In genomic region chr9:102759581-102760001, GRCm38 (mm10) we compare ENCODE assay signal across 9 mouse cellular contexts. TPM values are rescaled to one million over a fixed set of nuclear protein-coding genes. Genes with fewer than 3 reads are reported as not detected.
A peak's percentile ranks its signal among the peaks of the same experiment; 100 is the strongest.
DNase-seq lines count a peak whose midpoint lies in the region; ATAC-seq and TF ChIP-seq lines count a peak whose summit lies in the region.
"Had no signal": no experiment of that assay in that cellular context is flagged by ENCODE, and none has a peak within 500 bp of the region (broad histone marks: within the 10 kb centered on the region; RNA-seq: fewer than 3 reads in every experiment).

No protein-coding gene starts in this region.

- no peaks in the 10 kb centered on the region for H3K27me3 ChIP-seq in heart, embryonic 13.5 days (replicated peaks)
- no peaks in the 10 kb centered on the region for H3K27me3 ChIP-seq in limb, embryonic 14.5 days (ENCODE audit: control insufficient read depth, insufficient read depth, low read length)

- intact Hi-C loops in heart, postnatal 36 days (cut with DNase I), result no loop called here

- TF ChIP-seq POLR2A in limb, embryonic 14.5 days (IDR thresholded peaks at IDR 0.05; ENCODE audit: borderline replicate concordance, extremely low read depth, insufficient read depth, insufficient read length), result no peak

- H3K4me1 ChIP-seq in heart, embryonic 13.5 days, result peaks cover 54% of the 10 kb centered on the region
- peaks cover 13% of the 10 kb centered on the region for H3K4me1 ChIP-seq in limb, embryonic 14.5 days (ENCODE audit: control insufficient read depth, insufficient read depth, low read length)

- H3K9ac ChIP-seq in heart, embryonic 13.5 days, result peak overlapping the region; percentile 42
- no peak overlapping the region for H3K9ac ChIP-seq in limb, embryonic 14.5 days (ENCODE audit: low read depth, low read length, severe bottlenecking)

- no peaks in the 10 kb centered on the region for H3K9me3 ChIP-seq in heart, embryonic 13.5 days
- H3K9me3 ChIP-seq in limb, embryonic 14.5 days (ENCODE audit: control insufficient read depth, low read length), result no peaks in the 10 kb centered on the region

- no peak for DNase-seq in heart, postnatal 36 days
- DNase-seq in 3T3-L1 (ENCODE audit: low read depth, low spot score), result peak; percentile 51
- DNase-seq in adrenal gland, postnatal 36 days, result peak; percentile 55 to 62
- no peak for DNase-seq in limb, embryonic 14.5 days (ENCODE audit: low spot score)
- no peak for DNase-seq in urinary bladder, adult 2 months (ENCODE audit: low spot score)
- no peak for DNase-seq in ovary, adult 18-20 months (ENCODE audit: low spot score)
- DNase-seq: thymus, adult 2 months had no signal

- WGBS in heart, embryonic 13.5 days, result 21% methylated on average over 5 of the region's 5 CpGs
- WGBS in limb, embryonic 14.5 days, result 34% methylated on average over 5 of the region's 5 CpGs

- no peak overlapping the region for H3K4me2 ChIP-seq in heart, embryonic 13.5 days
- no peak overlapping the region for H3K4me2 ChIP-seq in limb, embryonic 14.5 days (replicated peaks; ENCODE audit: low read depth, low read length, severe bottlenecking)

- H3K4me3 ChIP-seq in heart, embryonic 13.5 days, result no peak overlapping the region
- no peak overlapping the region for H3K4me3 ChIP-seq in limb, embryonic 14.5 days (replicated peaks; ENCODE audit: low read length)

- peak overlapping the region; percentile 88 for H3K27ac ChIP-seq in heart, embryonic 13.5 days (replicated peaks)
- peak overlapping the region; percentile 40; the same call in 1 of the 2 replicates for H3K27ac ChIP-seq in limb, embryonic 14.5 days (replicated peaks; ENCODE audit: low read depth, low read length)

- H3K36me3 ChIP-seq in heart, embryonic 13.5 days, result no peaks in the 10 kb centered on the region
- no peaks in the 10 kb centered on the region for H3K36me3 ChIP-seq in limb, embryonic 14.5 days (ENCODE audit: control insufficient read depth, insufficient read depth, low read length)

- ATAC-seq in heart, embryonic 13.5 days (ENCODE audit: extremely low read depth, insufficient number of reproducible peaks, low FRiP score, low TSS enrichment), result no peak
- no peak for ATAC-seq in limb, embryonic 14.5 days (ENCODE audit: low FRiP score, low read depth)
- no peak for ATAC-seq in frontal cortex, adult (ENCODE audit: low TSS enrichment)

RNA-seq across cellular contexts. Expression of gene Amotl2, which starts 43.1 kb away (rescaled TPM):
- polyA plus RNA-seq in heart, embryonic 13.5 days (2015; fragmentation: Nextera tagmentation; extraction: Ambion mirVana), result 35.9 and 36.6 TPM in 2 replicates
- 10 to 100 TPM; 67.5 to 79.0 TPM for total RNA-seq in heart, postnatal 36 days (2021)
- total RNA-seq in adrenal gland, postnatal 36 days (2021), result 100 to 1,000 TPM; 219 to 385 TPM
- polyA plus RNA-seq in limb, embryonic 14.5 days (2012; rRNA removed), result 58.9 and 67.7 TPM in 2 replicates
- 52.7 and 66.6 TPM in 2 replicates for polyA plus RNA-seq in limb, embryonic 14.5 days (2014; fragmentation: Nextera tagmentation; extraction: Ambion mirVana)
- polyA plus RNA-seq in urinary bladder, adult 2 months (2012; rRNA removed), result 51.0 and 52.2 TPM in 2 replicates

Comparison
In these comparisons a context has a peak if more than half of its experiments do, and no peak if none do; other contexts are left out.
1. DNase-seq: peak in 3T3-L1 (single experiment) and adrenal gland, postnatal 36 days (2 of 2); none in heart, postnatal 36 days (0 of 2), limb, embryonic 14.5 days (single experiment), urinary bladder, adult 2 months (single experiment) and ovary, adult 18-20 months (single experiment).